Mouse (Mus musculus): Measurements from ENCODE around the gene Soga3. TPM values are rescaled to one million over a fixed set of nuclear protein-coding genes. Genes with fewer than 3 reads are reported as not detected.

The Soga3 gene
- 86.1 and 99.0 TPM in 2 replicates for polyA plus RNA-seq (2015; fragmentation: Nextera tagmentation; extraction: Ambion mirVana)

- peak within 1 kb of the TSS; percentile 99 for H3K27ac ChIP-seq
- peak within 1 kb of the TSS; percentile 93 for H3K4me2 ChIP-seq
- peaks cover 33% of the 10 kb centered on the region for H3K4me1 ChIP-seq (replicated peaks)
- no peaks in the 10 kb centered on the region for H3K27me3 ChIP-seq
- peak; percentile 86 for ATAC-seq (ENCODE audit: low FRiP score)
- H3K4me3 ChIP-seq: peak within 1 kb of the TSS; percentile 84
- WGBS: under 1% methylated on average over 34 of the region's 34 CpGs
- no peaks in the 10 kb centered on the region for H3K9me3 ChIP-seq
- H3K9ac ChIP-seq: peak within 1 kb of the TSS; percentile 96
- H3K36me3 ChIP-seq: no peaks in the 10 kb centered on the region
Observed at GRCm38 (mm10) chr10:29143566-29144335, at the start of gene Soga3. Gene Soga3 (plus strand): TSS chr10:29143839.

GRCm38 (mm10) chr10:29106962-29107361 lies 36.7 kb upstream of the Soga3 start:
- H3K4me2 ChIP-seq: no peak overlapping the region

DNA sequence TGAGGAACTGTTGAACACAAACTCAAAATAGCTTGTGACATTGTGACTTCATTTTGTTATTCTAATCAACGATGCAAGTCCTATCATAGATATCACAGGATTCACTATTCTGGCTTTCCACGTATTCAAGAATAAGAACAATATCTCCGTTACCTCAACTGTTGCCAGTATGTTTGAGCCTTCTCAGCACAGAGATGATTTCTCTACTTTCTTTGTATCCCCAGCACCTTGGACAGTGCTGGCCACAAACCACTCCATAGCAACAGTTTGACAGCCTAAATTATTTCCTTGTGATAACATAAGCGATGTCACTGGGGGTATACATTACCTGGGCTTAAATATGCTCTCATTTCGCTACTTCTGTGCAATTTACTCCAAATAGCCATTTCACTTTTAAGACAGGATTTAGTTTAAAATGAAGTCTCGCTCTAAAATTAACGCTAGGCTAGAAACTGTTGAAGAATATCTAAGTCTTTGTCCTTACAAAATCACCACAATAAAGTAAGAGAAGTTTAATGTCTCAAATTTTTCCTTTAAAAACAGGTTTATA lies 1.0 kb upstream of the Soga3 start:
- Histone ChIP-seq H3K27me3 (no peaks in the 10 kb centered on the region), H3K27ac (peak overlapping the region; percentile 72), H3K4me1 (replicated peaks) (peaks cover 22% of the 10 kb centered on the region), H3K4me2 (peak overlapping the region; percentile 93), H3K9me3 (no peaks in the 10 kb centered on the region), H3K9ac (peak overlapping the region; percentile 55; the same call in 1 of the 2 replicates), H3K36me3 (no peaks in the 10 kb centered on the region), H3K4me3 (peak overlapping the region; percentile 84)
- no peak for ATAC-seq (ENCODE audit: low FRiP score)
- WGBS: 31% methylated on average over 7 of the region's 7 CpGs

More at GRCm38 (mm10) chr10:29106962-29107361, 36.7 kb upstream of the Soga3 start:
- ATAC-seq (ENCODE audit: low FRiP score): peak; percentile 36; the same call in 1 of the 2 replicates
- H3K9ac ChIP-seq: no peak overlapping the region
- no peak overlapping the region for H3K27ac ChIP-seq
- 18% methylated on average over 4 of the region's 4 CpGs for WGBS
- H3K4me3 ChIP-seq: no peak overlapping the region
- H3K9me3 ChIP-seq: no peaks in the 10 kb centered on the region
- no peaks in the 10 kb centered on the region for H3K36me3 ChIP-seq
- no peaks in the 10 kb centered on the region for H3K27me3 ChIP-seq
- no peaks in the 10 kb centered on the region for H3K4me1 ChIP-seq (replicated peaks)

- H3K4me3 ChIP-seq: peak overlapping the region; percentile 84
- peak overlapping the region; percentile 93 for H3K4me2 ChIP-seq
- peaks cover 44% of the 10 kb centered on the region for H3K4me1 ChIP-seq (replicated peaks)
- H3K9ac ChIP-seq: peak overlapping the region; percentile 96
- peak overlapping the region; percentile 99 for H3K27ac ChIP-seq
- H3K9me3 ChIP-seq: no peaks in the 10 kb centered on the region
- H3K36me3 ChIP-seq: peaks cover 4% of the 10 kb centered on the region; the same call in 1 of the 2 replicates
- ATAC-seq (ENCODE audit: low FRiP score): no peak
- WGBS: 7% methylated on average over 7 of the region's 12 CpGs
- no peaks in the 10 kb centered on the region for H3K27me3 ChIP-seq
Observed at GRCm38 (mm10) chr10:29144612-29145405, 1.2 kb downstream of the Soga3 start.

DNA sequence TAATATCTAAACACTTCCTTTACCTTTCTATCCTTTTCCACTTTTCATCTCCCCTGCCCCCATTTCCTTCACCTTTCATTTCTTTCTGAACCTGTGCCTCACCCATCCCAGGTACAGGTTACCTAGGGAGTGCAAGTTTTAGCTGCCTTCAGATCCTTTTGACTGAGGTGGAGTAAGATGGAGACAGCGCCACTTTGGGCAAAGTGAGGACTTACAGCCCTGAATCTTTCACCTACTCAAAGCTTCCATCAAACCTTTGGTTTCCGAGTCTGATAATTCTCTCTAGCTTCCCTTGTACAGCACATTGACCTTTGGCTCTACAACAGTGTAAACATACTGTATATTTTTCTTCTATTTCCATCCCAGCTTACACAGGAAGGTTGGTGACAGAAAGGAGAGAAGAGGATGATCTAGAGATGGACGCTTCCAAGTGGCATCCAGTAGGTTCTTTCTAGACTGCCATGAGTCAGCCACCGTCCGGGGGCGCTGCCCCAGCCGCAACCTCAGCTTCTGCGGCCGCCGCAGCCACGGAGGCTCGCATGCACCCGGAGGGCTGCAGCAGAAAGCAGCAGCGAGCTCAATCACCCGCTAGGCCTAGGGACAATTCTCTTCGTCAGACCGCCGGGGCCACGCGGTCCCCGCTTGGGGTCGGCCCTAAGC lies 2.7 kb downstream of the Soga3 start:
- Histone ChIP-seq H3K36me3 (peaks cover 7% of the 10 kb centered on the region), H3K9ac (peak overlapping the region; percentile 96), H3K27ac (peak overlapping the region; percentile 96), H3K4me3 (peak overlapping the region; percentile 84), H3K4me1 (replicated peaks) (peaks cover 45% of the 10 kb centered on the region), H3K27me3 (no peaks in the 10 kb centered on the region), H3K9me3 (no peaks in the 10 kb centered on the region), H3K4me2 (peak overlapping the region; percentile 93)
- WGBS: under 1% methylated on average over 22 of the region's 22 CpGs
- no peak for ATAC-seq (ENCODE audit: low FRiP score)

- Histone ChIP-seq H3K36me3 (peaks cover 9% of the 10 kb centered on the region), H3K27me3 (no peaks in the 10 kb centered on the region), H3K9me3 (no peaks in the 10 kb centered on the region), H3K9ac (peak overlapping the region; percentile 96), H3K27ac (peak overlapping the region; percentile 96), H3K4me1 (replicated peaks) (peaks cover 45% of the 10 kb centered on the region), H3K4me3 (peak overlapping the region; percentile 84), H3K4me2 (peak overlapping the region; percentile 93)
- ATAC-seq (ENCODE audit: low FRiP score): peak; percentile 76
- WGBS: 1% methylated on average over 64 of the region's 65 CpGs
Observed at GRCm38 (mm10) chr10:29146858-29147640, 3.4 kb downstream of the Soga3 start.

DNA sequence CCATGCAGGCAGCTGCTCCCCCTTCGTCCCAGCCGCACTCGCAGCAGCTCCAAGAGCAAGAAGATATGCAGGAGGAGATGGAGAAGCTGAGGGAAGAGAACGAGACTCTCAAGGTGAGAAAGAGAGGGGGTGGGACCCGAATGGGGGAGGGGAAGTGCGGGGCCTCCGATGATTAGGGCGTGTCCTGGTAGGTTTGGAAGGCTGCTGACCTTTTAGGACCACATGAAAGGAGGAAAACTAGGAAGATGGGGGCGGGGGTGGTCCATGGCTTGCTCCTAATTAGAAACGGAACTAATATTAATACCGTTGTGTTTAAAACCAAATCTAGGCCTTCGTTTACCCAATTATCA lies 4.0 kb downstream of the Soga3 start:
- Histone ChIP-seq H3K9ac (peak overlapping the region; percentile 96), H3K9me3 (no peaks in the 10 kb centered on the region), H3K27ac (peak overlapping the region; percentile 96), H3K27me3 (no peaks in the 10 kb centered on the region), H3K4me1 (replicated peaks) (peaks cover 44% of the 10 kb centered on the region), H3K36me3 (peaks cover 14% of the 10 kb centered on the region), H3K4me3 (peak overlapping the region; percentile 84), H3K4me2 (peak overlapping the region; percentile 93)
- under 1% methylated on average over 12 of the region's 12 CpGs for WGBS
- ATAC-seq (ENCODE audit: low FRiP score): no peak

DNA sequence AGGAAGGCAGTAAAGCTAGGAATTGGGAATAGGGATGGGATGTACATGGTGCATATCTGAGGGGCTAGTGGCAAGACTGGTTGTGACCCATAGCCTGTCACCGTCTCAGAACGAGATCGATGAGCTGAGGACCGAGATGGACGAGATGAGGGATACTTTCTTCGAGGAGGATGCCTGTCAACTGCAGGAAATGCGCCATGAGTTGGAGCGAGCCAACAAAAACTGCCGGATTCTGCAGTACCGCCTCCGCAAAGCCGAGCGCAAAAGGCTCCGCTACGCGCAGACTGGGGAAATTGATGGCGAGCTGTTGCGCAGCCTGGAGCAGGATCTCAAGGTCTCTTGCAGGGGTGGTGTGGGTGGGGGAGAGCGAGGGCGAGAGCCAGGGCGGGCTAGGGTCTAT lies 4.4 kb downstream of the Soga3 start:
- ATAC-seq (ENCODE audit: low FRiP score): no peak
- WGBS: under 1% methylated on average over 21 of the region's 21 CpGs
- peak overlapping the region; percentile 96 for H3K27ac ChIP-seq
- peak overlapping the region; percentile 96 for H3K9ac ChIP-seq
- no peaks in the 10 kb centered on the region for H3K27me3 ChIP-seq
- H3K4me3 ChIP-seq: peak overlapping the region; percentile 84
- H3K36me3 ChIP-seq: peaks cover 18% of the 10 kb centered on the region
- peak overlapping the region; percentile 93 for H3K4me2 ChIP-seq
- no peaks in the 10 kb centered on the region for H3K9me3 ChIP-seq
- H3K4me1 ChIP-seq (replicated peaks): peaks cover 43% of the 10 kb centered on the region

GRCm38 (mm10) chr10:29155304-29155703 lies 11.7 kb downstream of the Soga3 start:
- no peak overlapping the region for H3K9ac ChIP-seq
- H3K4me1 ChIP-seq (replicated peaks): peaks cover 7% of the 10 kb centered on the region
- no peak for ATAC-seq (ENCODE audit: low FRiP score)
- no peaks in the 10 kb centered on the region for H3K27me3 ChIP-seq
- H3K4me3 ChIP-seq: no peak overlapping the region
- H3K4me2 ChIP-seq: no peak overlapping the region
- H3K9me3 ChIP-seq: no peaks in the 10 kb centered on the region
- H3K36me3 ChIP-seq: peaks cover 67% of the 10 kb centered on the region
- H3K27ac ChIP-seq: no peak overlapping the region
- WGBS: 71% methylated on average over 3 of the region's 3 CpGs

DNA sequence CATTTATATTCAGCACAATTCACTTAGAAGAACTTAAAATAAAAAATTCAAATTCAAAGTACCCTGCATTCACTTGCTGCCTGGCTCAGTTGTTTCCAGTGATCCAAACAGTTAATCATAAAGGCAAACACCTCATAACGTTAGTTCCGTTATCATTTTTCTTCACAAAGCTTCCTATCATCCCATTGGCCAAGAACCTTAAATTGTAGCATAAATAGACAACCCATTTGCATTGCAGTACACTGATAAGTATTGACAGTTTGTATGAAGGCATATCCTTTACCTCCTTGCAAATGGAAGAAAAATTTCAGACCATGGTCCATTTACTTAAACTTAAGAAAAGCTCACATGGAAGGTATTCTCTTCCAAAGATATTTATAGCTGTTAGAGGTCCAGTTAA lies 18.0 kb downstream of the Soga3 start:
- Histone ChIP-seq H3K27ac (no peak overlapping the region), H3K9ac (no peak overlapping the region), H3K4me2 (no peak overlapping the region), H3K27me3 (no peaks in the 10 kb centered on the region), H3K4me1 (replicated peaks) (no peaks in the 10 kb centered on the region), H3K9me3 (no peaks in the 10 kb centered on the region), H3K36me3 (peaks cover 68% of the 10 kb centered on the region), H3K4me3 (no peak overlapping the region)
- WGBS: 91% methylated on average over 2 of the region's 2 CpGs
- no peak for ATAC-seq (ENCODE audit: low FRiP score)

DNA sequence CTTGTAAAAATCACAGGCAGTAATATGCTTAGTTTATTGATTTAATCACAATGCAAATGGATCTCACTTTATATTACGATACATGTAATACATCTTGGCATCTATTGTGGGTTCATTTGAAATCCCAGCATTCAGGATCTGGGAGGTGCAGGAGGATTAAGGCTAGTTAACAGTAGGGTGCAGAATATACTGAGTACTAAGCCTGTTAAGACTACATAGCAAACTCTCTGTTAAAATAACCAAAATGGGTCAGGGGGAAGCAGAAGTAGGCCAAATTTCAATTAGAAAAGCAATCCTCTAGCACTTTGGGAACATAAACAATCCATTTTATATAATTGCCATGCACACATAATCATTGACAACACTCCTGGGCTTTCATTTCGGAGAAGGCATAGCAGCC lies 30.1 kb downstream of the Soga3 start:
- no peak overlapping the region for H3K27ac ChIP-seq
- no peak for ATAC-seq (ENCODE audit: low FRiP score)
- peaks cover 5% of the 10 kb centered on the region; the same call in 1 of the 2 replicates for H3K9me3 ChIP-seq
- no peak overlapping the region for H3K9ac ChIP-seq
- H3K27me3 ChIP-seq: no peaks in the 10 kb centered on the region
- H3K4me2 ChIP-seq: no peak overlapping the region
- H3K36me3 ChIP-seq: peaks cover 72% of the 10 kb centered on the region
- WGBS: 91% methylated on average over 2 of the region's 2 CpGs
- no peak overlapping the region for H3K4me3 ChIP-seq
- H3K4me1 ChIP-seq (replicated peaks): 0 out of 2 replicates have a peak, but pooled peaks cover 2% of the 10 kb centered on the region

Measured in hindbrain, embryonic 13.5 days (tissue).